Mouse (Mus musculus) skeletal muscle tissue, adult 2 months (tissue): ENCODE measurements at regions not wholly inside any gene's neighbourhood (a gene's known extent, or its start where the extent isn't known, plus 50 kb on each side); places are given as distances from the start of the nearest gene placed in this dataset.
"Not testable (repeated sequence)": the region's sequence is repeated elsewhere in the genome, so short reads cannot be mapped to it uniquely, and the experiment has no call there.

Source experiments
- DNase-seq: peaks from one replicate; pipeline ENCODE4 v3.0.0-alpha.2; 2012; ENCODE audit warnings: low read depth, low spot score

DNA sequence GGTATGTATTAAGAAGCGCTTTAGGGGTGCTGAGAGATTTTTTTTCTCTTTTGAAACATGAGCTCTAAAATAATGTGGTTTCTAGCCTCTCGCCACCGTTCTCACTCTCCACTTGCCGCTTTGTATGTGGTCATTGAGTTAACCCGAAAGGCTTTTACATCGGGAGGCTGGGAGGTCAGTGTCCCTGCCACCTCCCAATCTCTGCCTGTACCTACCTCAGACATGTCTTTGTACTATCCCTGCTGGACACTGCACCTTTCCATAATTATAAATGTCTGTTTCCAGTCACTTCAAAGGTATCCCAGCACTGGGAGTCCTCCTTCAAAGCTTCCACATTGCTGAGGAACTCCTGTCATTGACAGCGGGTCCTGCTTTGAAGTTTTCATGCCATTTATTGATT is 347.6 kb upstream of the Tbc1d2b start:
- DNase-seq = no peak

GRCm38 (mm10) chr9:90597894-90598293 is 327.3 kb upstream of the Tbc1d2b start:
- no peak for DNase-seq

DNA sequence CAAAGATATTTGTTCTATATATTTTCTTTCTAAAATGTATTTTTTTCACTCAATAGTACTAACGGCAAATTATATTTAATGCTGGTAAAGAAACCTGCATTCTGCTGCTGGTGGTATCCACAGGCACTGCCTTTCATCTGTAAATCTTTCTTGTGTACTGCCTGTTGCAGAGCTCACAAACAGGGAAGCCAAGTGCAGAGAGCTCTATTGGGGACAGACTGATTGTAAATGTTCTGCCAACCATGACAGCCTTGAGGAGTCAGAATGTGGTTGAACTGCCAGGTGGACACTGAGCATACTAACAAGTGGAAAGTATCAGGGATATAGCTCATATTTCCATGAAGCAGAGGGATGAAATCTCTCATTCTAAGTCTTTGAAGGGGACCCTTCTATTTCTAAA is 286.1 kb upstream of the Tbc1d2b start:
- no peak for DNase-seq

- DNase-seq = no peak
Observed at GRCm38 (mm10) chr9:90556216-90556615, 285.6 kb upstream of the Tbc1d2b start.

GRCm38 (mm10) chr9:90547931-90548330 is 277.3 kb upstream of the Tbc1d2b start:
- peak; percentile 38 for DNase-seq

DNA sequence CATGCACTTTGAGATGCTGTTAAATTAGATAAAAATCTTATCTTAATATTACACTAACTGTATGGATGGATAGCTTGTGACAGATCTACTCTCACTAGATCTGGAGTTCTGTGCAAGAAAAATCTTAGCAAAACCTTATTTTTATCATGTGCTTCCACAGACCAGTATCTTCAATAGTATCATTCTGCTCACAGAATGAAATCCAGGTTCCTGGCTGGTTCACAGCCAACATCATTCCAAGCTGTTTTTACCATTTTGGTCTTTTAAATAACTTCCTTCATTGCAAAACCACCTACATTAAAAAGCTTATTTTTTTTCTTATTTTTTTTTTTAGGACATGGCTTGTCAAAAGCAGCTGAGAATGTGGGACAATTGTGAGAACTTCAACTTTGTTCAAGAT is 276.1 kb upstream of the Tbc1d2b start:
- no peak for DNase-seq

- not testable (repeated sequence) for DNase-seq
Observed at GRCm38 (mm10) chr9:90537683-90538082, 267.1 kb upstream of the Tbc1d2b start.

DNA sequence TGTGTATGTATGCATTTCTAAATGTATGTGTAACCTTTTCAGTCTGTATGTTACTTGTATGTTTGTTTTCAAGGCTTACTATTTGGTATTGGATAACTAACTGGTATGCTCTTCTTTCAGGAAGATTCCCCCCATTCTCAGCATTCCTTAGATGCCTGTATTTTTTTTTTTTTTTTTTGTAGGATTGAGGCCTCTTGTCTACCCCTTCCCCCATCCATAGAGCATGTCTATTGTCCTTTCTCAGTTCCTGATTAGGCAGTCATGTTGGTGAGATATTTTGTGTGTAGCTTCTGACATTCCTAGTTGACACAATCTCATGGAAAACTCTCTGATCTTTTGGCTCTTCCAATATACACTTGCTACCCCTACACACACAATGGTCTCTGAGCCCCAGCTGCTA is 262.8 kb upstream of the Tbc1d2b start:
- no peak for DNase-seq

GRCm38 (mm10) chr9:90521186-90521585 is 250.6 kb upstream of the Tbc1d2b start:
- DNase-seq = no peak

DNA sequence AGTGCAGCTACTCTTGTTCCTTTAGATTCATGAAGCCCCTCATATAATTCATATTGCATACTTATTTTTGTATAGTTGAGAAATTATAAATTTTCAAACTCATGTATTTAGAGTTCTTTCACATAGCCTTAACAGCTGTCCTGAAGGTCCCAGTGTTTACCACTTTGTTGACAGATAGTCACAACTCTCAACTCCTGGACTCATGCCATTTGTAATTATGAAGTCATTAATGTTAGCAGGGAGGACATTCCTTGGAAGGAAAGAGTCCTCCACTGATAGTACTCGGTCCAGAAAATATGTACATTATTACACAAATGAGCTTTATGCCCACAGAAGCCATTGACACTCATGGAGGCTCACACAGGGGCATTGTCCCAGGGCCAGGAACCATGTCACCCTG is 224.3 kb upstream of the Tbc1d2b start:
- no peak for DNase-seq

GRCm38 (mm10) chr9:90490561-90491152 is 220.1 kb upstream of the Tbc1d2b start:
- no peak for DNase-seq

- DNase-seq = no peak
Observed at GRCm38 (mm10) chr9:90450579-90450978, 180.0 kb upstream of the Tbc1d2b start.

- peak; percentile 10 for DNase-seq
Observed at GRCm38 (mm10) chr9:90446957-90447356, 176.4 kb upstream of the Tbc1d2b start.

- no peak for DNase-seq
Observed at GRCm38 (mm10) chr9:90434902-90435301, 164.3 kb upstream of the Tbc1d2b start.

GRCm38 (mm10) chr9:90430898-90431297 is 160.3 kb upstream of the Tbc1d2b start:
- peak; percentile 10 for DNase-seq

DNA sequence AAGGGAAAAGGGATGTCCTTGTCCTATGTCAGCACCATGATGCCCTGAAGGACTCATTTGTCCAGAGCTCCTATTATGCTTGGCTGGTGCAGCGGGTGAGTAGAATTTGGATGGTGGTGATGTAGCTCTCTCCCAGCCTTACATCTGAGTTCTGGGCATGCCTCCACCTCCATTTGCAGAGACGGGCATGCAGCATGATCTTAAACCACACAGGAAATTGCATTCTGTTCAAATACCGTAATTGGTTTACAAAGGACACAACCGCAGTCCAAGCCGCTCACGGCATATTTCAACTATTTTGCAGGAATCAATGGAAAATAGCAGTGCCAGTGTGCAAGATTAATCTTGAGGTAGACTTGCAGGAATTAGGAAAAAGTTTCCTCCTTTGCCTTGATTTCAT is 151.1 kb upstream of the Tbc1d2b start:
- DNase-seq = no peak

GRCm38 (mm10) chr9:90419762-90420541 is 149.3 kb upstream of the Tbc1d2b start:
- no peak for DNase-seq

DNA sequence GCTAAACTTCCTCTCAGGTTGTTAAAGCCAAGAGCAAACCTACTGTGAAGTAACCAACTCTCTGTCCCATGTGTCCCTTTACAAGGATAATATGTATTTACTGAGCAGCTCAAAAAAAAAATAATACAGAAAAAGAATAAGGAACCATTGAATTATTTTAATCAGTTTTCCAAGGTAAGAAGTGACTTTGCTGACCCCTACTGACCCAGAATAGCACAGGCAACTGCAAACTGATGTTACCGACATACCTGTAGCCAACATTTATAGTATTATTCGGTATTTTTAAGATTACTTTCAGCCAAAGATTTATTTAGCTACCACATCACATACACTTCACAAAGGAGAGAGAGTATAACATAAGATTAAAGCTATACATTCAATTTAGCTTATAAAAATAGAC is 138.2 kb upstream of the Tbc1d2b start:
- no peak for DNase-seq

DNA sequence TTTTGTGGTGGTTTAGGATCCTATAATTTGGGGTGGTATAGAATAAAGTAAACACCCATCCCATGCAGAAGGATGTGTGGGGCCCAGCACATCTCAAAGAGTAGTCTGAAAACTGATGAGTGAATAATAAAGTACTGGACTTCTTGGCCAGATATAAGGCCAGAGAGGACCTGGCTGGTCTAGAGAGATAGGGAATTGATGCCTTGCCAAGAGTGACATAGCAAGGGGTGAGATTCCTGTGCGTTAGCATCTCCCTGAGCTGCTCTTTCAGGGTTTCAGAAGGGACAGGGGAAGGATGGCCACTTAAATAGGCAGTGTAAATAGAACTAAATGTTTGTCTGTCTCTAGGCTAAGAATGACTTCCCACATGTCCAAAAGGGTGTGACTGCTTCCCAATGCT is 137.0 kb upstream of the Tbc1d2b start:
- DNase-seq = no peak

DNA sequence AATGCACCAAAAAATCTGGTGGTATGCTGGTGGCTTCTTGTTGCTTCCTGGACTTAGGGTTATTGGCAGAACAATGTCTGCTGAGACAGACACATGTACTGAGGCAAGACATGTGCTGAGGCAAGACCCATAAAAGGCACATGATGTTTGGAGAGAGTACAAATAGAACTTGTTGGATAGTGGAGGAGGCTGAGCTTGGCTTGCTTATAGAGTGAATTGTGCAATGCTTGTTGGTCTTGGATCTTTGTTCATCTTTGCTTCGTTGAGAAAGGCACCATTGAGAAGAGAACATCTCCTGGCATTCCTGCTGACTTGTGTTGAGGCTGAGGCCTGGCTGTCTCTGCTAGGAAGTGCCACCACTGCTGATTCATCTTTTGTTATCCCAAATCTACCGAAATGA is 117.8 kb upstream of the Tbc1d2b start:
- DNase-seq = peak; percentile 6

DNA sequence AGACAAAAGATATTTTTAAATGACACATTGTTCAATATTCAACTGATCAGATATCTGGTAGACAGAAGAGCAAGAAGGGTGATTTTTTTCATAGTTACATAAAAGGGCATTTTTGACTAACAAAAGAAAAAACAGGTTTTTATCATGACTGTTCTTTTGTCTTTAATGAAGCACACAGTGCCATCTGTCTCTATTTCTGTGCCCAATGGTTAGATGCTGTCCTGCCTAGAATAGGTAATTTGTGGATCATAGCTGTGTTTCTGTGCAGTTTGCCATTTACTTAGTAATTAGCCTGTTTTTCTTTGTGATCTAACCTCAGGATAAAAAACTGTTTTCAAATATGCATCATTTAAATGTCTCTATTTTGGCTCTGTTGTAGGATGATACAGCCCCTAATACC is 114.4 kb upstream of the Tbc1d2b start:
- DNase-seq = no peak

GRCm38 (mm10) chr9:90380099-90380498 is 109.5 kb upstream of the Tbc1d2b start:
- no peak for DNase-seq

DNA sequence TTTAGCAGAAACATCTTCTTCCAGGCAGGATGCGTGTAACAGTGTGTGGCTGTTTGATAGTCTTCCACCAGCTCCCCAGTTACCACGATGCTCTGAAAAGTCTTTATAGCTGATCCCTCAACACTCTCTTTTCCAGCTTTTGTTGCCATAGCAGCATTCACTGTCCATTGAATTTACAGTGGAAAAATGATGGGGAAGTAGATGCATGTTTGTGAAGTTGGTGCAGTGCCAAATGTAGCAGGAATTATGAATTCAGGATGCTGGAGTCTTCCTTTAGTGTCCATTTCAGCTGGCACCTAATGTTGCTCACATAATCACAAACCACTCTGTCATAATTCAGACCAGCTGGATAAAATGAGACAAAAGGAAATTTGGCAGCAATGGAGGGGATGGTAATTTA is 99.0 kb upstream of the Tbc1d2b start:
- no peak for DNase-seq
